Mouse (Mus musculus) myocyte (in vitro differentiated cells): ENCODE results near the gene Adprhl2.

Source experiments
- MAX ChIP-seq: IDR thresholded peaks from one replicate; pipeline ENCODE4 v1.6.1; 2011; ENCODE audit warnings: low read depth, mild to moderate bottlenecking, control low read depth
- MYOG ChIP-seq, 3 experiments: IDR thresholded peaks; one replicate each; pipeline ENCODE4 v1.6.1; 2011; ENCODE audit warnings: control low read depth in 2 of 3, low read depth in 2 of 3, mild to moderate bottlenecking in 2 of 3; ENCODE audit not compliant: insufficient read length in 2 of 3, control insufficient read depth in 1 of 3, insufficient read depth in 1 of 3
- POLR2A ChIP-seq: IDR thresholded peaks from one replicate; pipeline ENCODE4 v1.6.1; 2011; ENCODE audit warnings: low read depth, mild to moderate bottlenecking, control low read depth, moderate library complexity; ENCODE audit not compliant: insufficient read length
- TCF3 ChIP-seq: IDR thresholded peaks from one replicate; pipeline ENCODE4 v1.6.1; 2011; ENCODE audit warnings: low read depth, control low read depth; ENCODE audit not compliant: insufficient read length
- USF1 ChIP-seq: IDR thresholded peaks from one replicate; pipeline ENCODE4 v1.6.1; 2011; ENCODE audit warnings: low read depth, mild to moderate bottlenecking, control low read depth, moderate library complexity

DNA sequence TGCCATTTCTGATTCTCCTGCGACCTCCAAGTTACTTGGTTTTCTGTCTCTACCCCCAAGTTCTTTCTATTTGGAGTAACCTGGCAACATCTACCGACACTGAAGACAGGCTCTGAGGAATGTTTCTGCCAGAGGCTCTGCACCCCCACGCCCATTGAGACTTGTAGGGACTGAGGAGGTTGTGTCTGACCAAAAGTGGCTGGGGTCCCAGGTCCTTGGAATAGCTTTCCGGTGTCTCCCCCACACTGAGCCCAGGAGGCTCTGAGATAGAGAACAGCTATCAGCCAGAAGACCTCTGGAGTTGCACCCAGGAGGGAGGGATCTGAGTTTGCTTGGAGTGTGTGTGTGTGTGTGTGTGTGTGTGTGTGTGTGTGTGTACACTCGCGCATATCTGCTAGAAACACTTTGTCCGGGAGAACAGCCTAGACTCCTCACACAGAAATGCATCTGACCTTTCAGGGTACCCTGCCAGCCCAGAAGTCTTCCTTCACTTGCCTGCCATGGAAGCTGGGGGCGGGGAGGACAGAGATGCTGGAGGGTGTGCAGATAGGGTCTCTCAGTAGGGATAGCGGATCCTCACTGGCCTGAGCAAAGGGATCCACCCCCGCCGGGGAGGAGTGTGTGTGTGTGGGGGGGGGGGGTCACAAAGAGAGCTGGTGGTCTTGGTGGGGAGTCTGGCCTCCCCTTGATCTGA, 34.1 kb downstream of the Adprhl2 start:
- TF ChIP-seq MAX (no peak), POLR2A (no peak), USF1 (no peak), MYOG (IDR thresholded peaks at IDR 0.05; ENCODE audit: control insufficient read depth in 1 of 3, insufficient read depth in 1 of 3, insufficient read length in 2 of 3, low read depth in 2 of 3) (no peak), TCF3 (no peak)
